Mouse (Mus musculus): ENCODE measurements around the gene Zwint. TPM values are rescaled to one million over a fixed set of nuclear protein-coding genes. Genes with fewer than 3 reads are reported as not detected.

Zwint gene
- polyA plus RNA-seq (2015; fragmentation: Nextera tagmentation; extraction: Ambion mirVana) = 261 TPM in 2 replicates

GRCm38 (mm10) chr10:72654270-72655016 lies at the start of gene Zwint:
Zwint (plus strand) TSS chr10:72654845.
- H3K9me3 ChIP-seq = 0 out of 2 replicates have a peak, but pooled peaks cover 2% of the 10 kb centered on the region
- peak within 1 kb of the TSS; percentile 89 for H3K27ac ChIP-seq
- H3K4me1 ChIP-seq = peaks cover 16% of the 10 kb centered on the region
- peak within 1 kb of the TSS; percentile 85 for H3K9ac ChIP-seq
- 3% methylated on average over 36 of the region's 36 CpGs for WGBS
- ATAC-seq (ENCODE audit: low FRiP score, low read depth) = peak; percentile 99
- H3K27me3 ChIP-seq = no peaks in the 10 kb centered on the region
- peak within 1 kb of the TSS; percentile 81 for H3K4me2 ChIP-seq (replicated peaks)
- H3K36me3 ChIP-seq = peaks cover 32% of the 10 kb centered on the region
- H3K4me3 ChIP-seq = peak within 1 kb of the TSS; percentile 80

DNA sequence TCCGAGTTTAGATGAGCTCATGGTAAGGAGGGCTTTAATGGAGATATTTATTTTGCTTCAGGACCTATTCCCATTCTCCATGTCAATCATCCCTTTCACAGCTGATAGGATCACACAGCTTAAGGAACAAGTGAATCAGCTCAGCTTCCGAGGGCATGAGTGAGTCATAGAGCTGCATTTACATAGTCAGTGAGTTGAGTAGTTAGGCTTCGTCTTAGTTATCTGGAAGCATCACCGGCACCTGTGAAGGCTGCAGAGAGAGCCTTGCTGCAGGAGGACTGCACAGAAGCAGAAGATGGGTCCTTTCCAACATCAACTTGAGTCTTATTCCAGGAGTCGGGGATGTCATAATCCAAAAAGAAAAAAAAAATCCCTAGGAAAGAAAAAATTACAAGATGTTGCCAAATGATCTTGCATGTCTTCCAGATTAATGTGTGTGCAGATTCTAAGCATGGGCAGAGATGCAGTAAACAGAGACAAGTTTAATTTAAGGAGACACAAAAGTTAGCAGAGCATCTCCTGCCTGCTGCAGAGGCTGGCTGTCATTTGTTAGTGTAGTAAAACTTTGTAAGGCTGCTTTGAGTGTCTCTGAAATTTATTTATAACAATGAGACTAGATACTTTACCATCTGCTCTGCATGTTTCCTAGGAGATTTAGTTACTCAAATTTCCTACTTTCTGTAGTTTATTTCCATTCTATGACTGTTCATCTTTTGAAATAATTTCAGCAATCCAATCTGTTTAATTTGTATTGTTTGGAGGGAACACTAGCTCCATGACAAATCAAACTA lies 41.3 kb upstream of the Zwint start:
- no peaks in the 10 kb centered on the region for H3K4me1 ChIP-seq
- H3K9ac ChIP-seq = no peak overlapping the region
- H3K4me3 ChIP-seq = no peak overlapping the region
- no peak overlapping the region for H3K4me2 ChIP-seq (replicated peaks)
- peaks cover 4% of the 10 kb centered on the region; the same call in 1 of the 2 replicates for H3K9me3 ChIP-seq
- ATAC-seq (ENCODE audit: low FRiP score, low read depth) = no peak
- 89% methylated on average over 5 of the region's 5 CpGs for WGBS
- H3K27me3 ChIP-seq = no peaks in the 10 kb centered on the region
- no peaks in the 10 kb centered on the region for H3K36me3 ChIP-seq
- H3K27ac ChIP-seq = no peak overlapping the region

- no peaks in the 10 kb centered on the region for H3K4me1 ChIP-seq
- no peak overlapping the region for H3K4me3 ChIP-seq
- peaks cover 4% of the 10 kb centered on the region; the same call in 1 of the 2 replicates for H3K9me3 ChIP-seq
- no peak overlapping the region for H3K27ac ChIP-seq
- no peak overlapping the region for H3K9ac ChIP-seq
- no peaks in the 10 kb centered on the region for H3K36me3 ChIP-seq
- no peak overlapping the region for H3K4me2 ChIP-seq (replicated peaks)
- no peaks in the 10 kb centered on the region for H3K27me3 ChIP-seq
- no peak for ATAC-seq (ENCODE audit: low FRiP score, low read depth)
- 23% methylated on average over 2 of the region's 2 CpGs for WGBS
Observed at GRCm38 (mm10) chr10:72616153-72616552, 38.5 kb upstream of the Zwint start.

- Histone ChIP-seq H3K36me3 (no peaks in the 10 kb centered on the region), H3K9me3 (peaks cover under 1% of the 10 kb centered on the region; the same call in 1 of the 2 replicates), H3K27me3 (no peaks in the 10 kb centered on the region), H3K4me3 (no peak overlapping the region), H3K27ac (no peak overlapping the region), H3K4me1 (no peaks in the 10 kb centered on the region), H3K4me2 (replicated peaks) (no peak overlapping the region), H3K9ac (no peak overlapping the region)
- no peak for ATAC-seq (ENCODE audit: low FRiP score, low read depth)
- 36% methylated on average over 2 of the region's 2 CpGs for WGBS
Observed at GRCm38 (mm10) chr10:72620527-72620926, 34.1 kb upstream of the Zwint start.

DNA sequence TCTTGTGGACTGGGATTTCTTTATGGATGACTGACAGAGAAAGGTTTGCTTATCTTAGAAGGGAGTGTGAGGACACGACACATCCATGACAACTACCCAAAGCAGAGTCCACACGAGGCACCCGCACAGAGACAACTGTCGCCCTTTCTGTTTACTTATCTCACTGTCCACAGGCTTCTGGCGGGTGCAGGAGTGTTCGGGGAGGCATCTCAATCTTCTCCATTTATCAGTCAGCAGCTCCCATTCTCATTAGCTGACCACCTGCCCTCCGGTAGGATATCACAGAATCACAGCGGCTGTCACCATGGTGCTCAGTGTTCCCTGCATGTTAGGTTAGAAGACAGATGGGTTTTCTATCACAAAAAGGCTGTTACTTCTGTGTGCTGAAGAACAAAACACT lies 31.1 kb upstream of the Zwint start:
- H3K27ac ChIP-seq = no peak overlapping the region
- no peak overlapping the region for H3K4me3 ChIP-seq
- H3K4me1 ChIP-seq = no peaks in the 10 kb centered on the region
- no peaks in the 10 kb centered on the region for H3K36me3 ChIP-seq
- no peak overlapping the region for H3K9ac ChIP-seq
- WGBS = 82% methylated on average over 8 of the region's 8 CpGs
- ATAC-seq (ENCODE audit: low FRiP score, low read depth) = no peak
- no peaks in the 10 kb centered on the region for H3K27me3 ChIP-seq
- no peak overlapping the region for H3K4me2 ChIP-seq (replicated peaks)
- H3K9me3 ChIP-seq = no peaks in the 10 kb centered on the region

DNA sequence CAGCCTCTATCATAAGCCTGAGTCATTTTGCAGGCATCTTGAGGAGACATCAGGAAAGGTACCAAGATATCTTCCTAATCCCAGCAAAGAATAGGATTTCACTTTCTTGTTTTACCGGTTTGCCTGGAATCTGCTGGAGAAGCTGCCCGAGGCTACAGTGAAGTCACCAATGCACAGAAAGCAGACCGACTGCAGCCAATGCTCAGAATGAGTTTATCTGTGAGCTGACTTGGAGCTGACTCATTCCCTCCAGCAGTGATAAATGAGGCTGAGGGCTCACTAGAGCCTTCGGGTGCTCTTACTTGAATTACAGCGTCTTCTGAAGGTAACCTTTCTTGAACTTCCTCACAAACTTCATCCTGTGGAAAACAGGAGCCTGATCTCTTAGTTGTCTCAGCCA lies 20.5 kb upstream of the Zwint start:
- Histone ChIP-seq H3K9me3 (no peaks in the 10 kb centered on the region), H3K4me3 (no peak overlapping the region), H3K27ac (no peak overlapping the region), H3K36me3 (no peaks in the 10 kb centered on the region), H3K4me1 (peaks cover 14% of the 10 kb centered on the region), H3K4me2 (replicated peaks) (no peak overlapping the region), H3K9ac (no peak overlapping the region), H3K27me3 (no peaks in the 10 kb centered on the region)
- 48% methylated on average over 5 of the region's 5 CpGs for WGBS
- no peak for ATAC-seq (ENCODE audit: low FRiP score, low read depth)

DNA sequence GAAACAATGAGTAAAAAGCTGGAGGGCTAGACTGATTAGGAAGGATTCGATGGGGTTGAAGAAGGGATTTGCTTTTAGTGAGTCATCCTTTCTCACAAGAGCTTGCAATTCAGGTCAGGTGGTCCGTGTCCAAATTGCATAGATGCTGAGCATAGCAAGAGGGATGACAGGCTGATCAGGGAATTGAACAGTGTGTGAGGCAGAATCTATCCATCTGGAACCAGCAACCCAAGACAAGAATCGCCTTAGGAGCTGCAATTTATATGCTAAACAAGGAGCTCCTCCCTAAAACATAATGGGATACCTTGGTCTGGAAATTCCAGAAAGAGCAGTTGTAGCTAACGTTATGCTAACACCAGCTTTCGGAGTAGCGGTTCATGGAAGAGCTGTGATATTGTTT lies 3.8 kb upstream of the Zwint start:
- H3K9me3 ChIP-seq = no peaks in the 10 kb centered on the region
- H3K4me3 ChIP-seq = no peak overlapping the region
- 66% methylated on average over 6 of the region's 6 CpGs for WGBS
- no peaks in the 10 kb centered on the region for H3K36me3 ChIP-seq
- no peak overlapping the region for H3K27ac ChIP-seq
- no peaks in the 10 kb centered on the region for H3K27me3 ChIP-seq
- no peak for ATAC-seq (ENCODE audit: low FRiP score, low read depth)
- no peak overlapping the region for H3K4me2 ChIP-seq (replicated peaks)
- H3K4me1 ChIP-seq = peaks cover 6% of the 10 kb centered on the region
- H3K9ac ChIP-seq = no peak overlapping the region

DNA sequence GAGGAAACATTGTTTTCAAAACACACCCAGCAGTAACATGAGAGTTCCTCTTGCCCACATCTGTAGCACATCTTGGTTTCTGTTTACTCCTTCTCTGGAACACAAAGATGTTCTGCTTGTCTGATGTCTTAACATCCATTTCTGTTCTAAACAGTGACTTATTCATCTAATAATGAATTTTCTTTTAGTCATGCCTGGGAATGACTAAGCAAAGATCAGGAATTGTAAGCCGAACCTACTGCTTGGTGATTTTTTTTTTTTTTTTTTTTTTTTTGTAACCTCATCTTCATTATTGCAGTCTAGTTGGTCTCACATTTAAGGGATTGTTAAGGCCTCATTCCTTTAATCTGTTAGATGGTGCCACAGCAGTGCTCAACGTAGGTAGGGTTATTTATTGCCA lies 848 bp upstream of the Zwint start:
- Histone ChIP-seq H3K36me3 (peaks cover 26% of the 10 kb centered on the region), H3K4me2 (replicated peaks) (peak overlapping the region; percentile 64), H3K4me3 (peak overlapping the region; percentile 80; the same call in 1 of the 2 replicates), H3K9ac (no peak overlapping the region), H3K27ac (no peak overlapping the region; the same call in 1 of the 2 replicates), H3K27me3 (no peaks in the 10 kb centered on the region), H3K9me3 (no peaks in the 10 kb centered on the region), H3K4me1 (peaks cover 16% of the 10 kb centered on the region)
- WGBS = 64% methylated on average over 2 of the region's 2 CpGs
- ATAC-seq (ENCODE audit: low FRiP score, low read depth) = no peak

- peak; percentile 67 for ATAC-seq (ENCODE audit: low FRiP score, low read depth)
- WGBS = under 1% methylated on average over 15 of the region's 15 CpGs
Observed at GRCm38 (mm10) chr10:72655017-72655509, 418 bp downstream of the Zwint start.

GRCm38 (mm10) chr10:72659198-72659597 lies 4.6 kb downstream of the Zwint start:
- Histone ChIP-seq H3K4me1 (peaks cover 16% of the 10 kb centered on the region), H3K27ac (no peak overlapping the region), H3K9ac (no peak overlapping the region), H3K4me2 (replicated peaks) (no peak overlapping the region), H3K36me3 (peaks cover 71% of the 10 kb centered on the region), H3K27me3 (no peaks in the 10 kb centered on the region), H3K9me3 (0 out of 2 replicates have a peak, but pooled peaks cover 2% of the 10 kb centered on the region), H3K4me3 (no peak overlapping the region)
- ATAC-seq (ENCODE audit: low FRiP score, low read depth) = no peak
- 96% methylated on average over 5 of the region's 5 CpGs for WGBS

More at GRCm38 (mm10) chr10:72655017-72655509, 418 bp downstream of the Zwint start:
- Histone ChIP-seq H3K27ac (peak overlapping the region; percentile 89), H3K4me1 (peaks cover 16% of the 10 kb centered on the region), H3K36me3 (peaks cover 37% of the 10 kb centered on the region), H3K4me3 (peak overlapping the region; percentile 80), H3K27me3 (no peaks in the 10 kb centered on the region), H3K4me2 (replicated peaks) (peak overlapping the region; percentile 81), H3K9me3 (0 out of 2 replicates have a peak, but pooled peaks cover 2% of the 10 kb centered on the region), H3K9ac (peak overlapping the region; percentile 85)

DNA sequence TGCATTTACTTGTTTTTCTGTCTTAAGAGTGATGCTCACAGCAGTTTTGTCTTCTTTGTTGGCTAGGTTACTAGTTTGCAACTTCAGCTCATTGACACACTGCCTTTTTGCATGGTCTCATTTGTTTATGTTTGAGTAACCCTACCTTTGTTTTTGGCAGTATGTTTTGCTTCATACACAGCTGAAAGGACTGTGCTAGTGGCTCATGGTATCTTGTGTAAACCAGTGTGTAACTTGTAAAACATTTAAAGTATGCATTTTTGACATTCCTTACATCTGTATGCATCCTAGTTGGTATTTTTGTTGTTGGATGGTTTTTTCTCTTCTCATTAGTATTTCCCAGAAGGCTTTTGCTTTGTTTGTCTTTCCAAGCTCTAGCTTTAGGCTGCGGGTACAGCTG lies 5.7 kb downstream of the Zwint start:
- Histone ChIP-seq H3K36me3 (peaks cover 80% of the 10 kb centered on the region), H3K4me3 (no peak overlapping the region), H3K4me1 (peaks cover 15% of the 10 kb centered on the region), H3K9me3 (0 out of 2 replicates have a peak, but pooled peaks cover 2% of the 10 kb centered on the region), H3K9ac (no peak overlapping the region), H3K4me2 (replicated peaks) (no peak overlapping the region), H3K27me3 (no peaks in the 10 kb centered on the region), H3K27ac (no peak overlapping the region)
- ATAC-seq (ENCODE audit: low FRiP score, low read depth) = no peak
- WGBS = 80% methylated on average over 1 of the region's 1 CpGs

- WGBS = 96% methylated on average over 5 of the region's 5 CpGs
- Histone ChIP-seq H3K4me1 (no peaks in the 10 kb centered on the region), H3K9me3 (no peaks in the 10 kb centered on the region), H3K27me3 (no peaks in the 10 kb centered on the region), H3K27ac (no peak overlapping the region), H3K4me2 (replicated peaks) (no peak overlapping the region), H3K9ac (no peak overlapping the region), H3K4me3 (no peak overlapping the region), H3K36me3 (peaks cover 57% of the 10 kb centered on the region)
- no peak for ATAC-seq (ENCODE audit: low FRiP score, low read depth)
Observed at GRCm38 (mm10) chr10:72667856-72668255, 13.2 kb downstream of the Zwint start.

Data from limb, embryonic 13.5 days (tissue).